Mouse (Mus musculus): ENCODE results near the gene Gm4881.

DNA sequence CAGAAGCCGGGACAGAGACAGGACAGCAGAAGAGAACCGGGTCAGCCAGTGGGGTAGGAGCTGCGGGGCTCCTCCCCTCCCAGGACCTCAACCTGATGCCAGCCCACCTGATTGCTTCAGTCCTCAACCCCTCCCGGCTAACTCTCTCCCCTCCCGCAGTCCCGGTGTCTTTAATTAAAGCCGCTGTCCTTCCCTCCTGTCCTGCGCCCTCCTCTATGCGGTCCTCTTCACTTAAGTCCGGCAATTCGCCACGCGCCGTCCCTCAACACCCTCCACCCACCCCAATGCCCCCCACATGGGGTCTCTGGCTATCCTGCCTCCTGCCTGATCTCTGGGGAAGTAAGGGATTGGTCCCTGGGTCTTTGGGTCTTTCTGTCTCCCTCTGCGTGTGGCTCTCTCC is 12.6 kb downstream of the Gm4881 start:
- TF ChIP-seq CTCF (IDR thresholded peaks at IDR 0.05; ENCODE audit: low read depth, low read length) = no peak
- TF ChIP-seq POLR2A (IDR thresholded peaks at IDR 0.05; ENCODE audit: borderline replicate concordance, low read depth, low read length) = no peak

Measured in bone marrow macrophage, adult 2 months (primary cell).